Mouse (Mus musculus) E14TG2a.4 (cell line): ENCODE measurements around the gene Pacrg.

Source experiments
- H3K27me3 ChIP-seq: 2 replicates; pipeline ENCODE4 v1.6.1; 2014; ENCODE audit warnings: low read length, control low read depth; ENCODE audit not compliant: insufficient read depth
- H3K36me3 ChIP-seq: 2 replicates; pipeline ENCODE4 v1.6.1; 2014; ENCODE audit warnings: low read length, control low read depth; ENCODE audit not compliant: insufficient read depth
- H3K4me1 ChIP-seq: replicated peaks from 2 replicates; pipeline ENCODE4 v1.6.1; 2014; ENCODE audit warnings: low read depth, low read length, control low read depth
- H3K4me3 ChIP-seq: replicated peaks from 2 replicates; pipeline ENCODE4 v1.5.1; 2014; ENCODE audit warnings: mild to moderate bottlenecking, low read length
- H3K9me3 ChIP-seq: 2 replicates; pipeline ENCODE4 v1.6.1; 2014; ENCODE audit warnings: low read length, control low read depth
- CTCF ChIP-seq: conservative IDR thresholded peaks from 2 replicates; pipeline ENCODE4 v1.5.1; 2014; ENCODE audit warnings: low read length
- NANOG ChIP-seq: IDR thresholded peaks from 2 replicates; pipeline ENCODE4 v1.6.1; 2014; ENCODE audit warnings: borderline replicate concordance, low read length, mixed read lengths
- POU5F1 ChIP-seq: IDR thresholded peaks from 2 replicates; pipeline ENCODE4 v1.6.1; 2014; ENCODE audit warnings: low read length, borderline replicate concordance

Gene Pacrg

GRCm38 (mm10) chr17:10386548-10386947 is 453.6 kb downstream of the Pacrg start:
- Histone ChIP-seq H3K36me3 (no peaks in the 10 kb centered on the region), H3K4me3 (no peak overlapping the region), H3K27me3 (no peaks in the 10 kb centered on the region), H3K9me3 (no peaks in the 10 kb centered on the region), H3K4me1 (peaks cover 39% of the 10 kb centered on the region)
- no peak for TF ChIP-seq POU5F1
- no peak for TF ChIP-seq CTCF
- no peak for TF ChIP-seq NANOG

GRCm38 (mm10) chr17:10383406-10383805 is 456.7 kb downstream of the Pacrg start:
- Histone ChIP-seq H3K36me3 (no peaks in the 10 kb centered on the region; the same call in 1 of the 2 replicates), H3K4me1 (peaks cover 35% of the 10 kb centered on the region), H3K4me3 (no peak overlapping the region), H3K9me3 (peaks cover 15% of the 10 kb centered on the region), H3K27me3 (no peaks in the 10 kb centered on the region)
- TF ChIP-seq POU5F1: no peak

- H3K9me3 ChIP-seq: peaks cover 42% of the 10 kb centered on the region
- H3K36me3 ChIP-seq: peaks cover 5% of the 10 kb centered on the region
- no peaks in the 10 kb centered on the region for H3K27me3 ChIP-seq
- H3K4me3 ChIP-seq: no peak overlapping the region
- peaks cover 66% of the 10 kb centered on the region for H3K4me1 ChIP-seq
- TF ChIP-seq CTCF (no peak), POU5F1 (no peak), NANOG (no peak)
Measured at GRCm38 (mm10) chr17:10378467-10379175, 461.5 kb downstream of the Pacrg start.

- TF ChIP-seq POU5F1: no peak
- TF ChIP-seq NANOG: peak; percentile 3; the same call in 1 of the 2 replicates
- peaks cover 42% of the 10 kb centered on the region for H3K9me3 ChIP-seq
- H3K36me3 ChIP-seq: peaks cover 5% of the 10 kb centered on the region
- peaks cover 76% of the 10 kb centered on the region for H3K4me1 ChIP-seq
- no peak overlapping the region for H3K4me3 ChIP-seq
- no peaks in the 10 kb centered on the region for H3K27me3 ChIP-seq
Measured at GRCm38 (mm10) chr17:10377606-10378005, 462.5 kb downstream of the Pacrg start.

- Histone ChIP-seq H3K9me3 (peaks cover 36% of the 10 kb centered on the region), H3K4me1 (peaks cover 80% of the 10 kb centered on the region), H3K36me3 (peaks cover 5% of the 10 kb centered on the region), H3K4me3 (peak overlapping the region; percentile 29; the same call in 1 of the 2 replicates), H3K27me3 (no peaks in the 10 kb centered on the region)
- no peak for TF ChIP-seq NANOG
- no peak for TF ChIP-seq POU5F1
- TF ChIP-seq CTCF: no peak
Measured at GRCm38 (mm10) chr17:10374316-10374715, 465.8 kb downstream of the Pacrg start.

GRCm38 (mm10) chr17:10373727-10374126 is 466.4 kb downstream of the Pacrg start:
- peaks cover 30% of the 10 kb centered on the region for H3K9me3 ChIP-seq
- 0 out of 2 replicates have a peak overlapping the region, but pooled peaks have one; percentile 29 for H3K4me3 ChIP-seq
- H3K36me3 ChIP-seq: peaks cover 5% of the 10 kb centered on the region
- TF ChIP-seq POU5F1 (no peak), NANOG (no peak), CTCF (no peak)
- H3K27me3 ChIP-seq: no peaks in the 10 kb centered on the region
- H3K4me1 ChIP-seq: peaks cover 83% of the 10 kb centered on the region

- no peak for TF ChIP-seq NANOG
- TF ChIP-seq POU5F1: no peak
- no peak for TF ChIP-seq CTCF
- Histone ChIP-seq H3K27me3 (no peaks in the 10 kb centered on the region), H3K9me3 (peaks cover 16% of the 10 kb centered on the region), H3K4me3 (peak overlapping the region; percentile 57), H3K4me1 (peaks cover 93% of the 10 kb centered on the region), H3K36me3 (no peaks in the 10 kb centered on the region; the same call in 1 of the 2 replicates)
Measured at GRCm38 (mm10) chr17:10372001-10372785, 467.9 kb downstream of the Pacrg start.

GRCm38 (mm10) chr17:10371472-10371871 is 468.6 kb downstream of the Pacrg start:
- Histone ChIP-seq H3K27me3 (no peaks in the 10 kb centered on the region), H3K4me3 (no peak overlapping the region), H3K4me1 (peaks cover 93% of the 10 kb centered on the region), H3K36me3 (no peaks in the 10 kb centered on the region; the same call in 1 of the 2 replicates), H3K9me3 (peaks cover 13% of the 10 kb centered on the region)
- TF ChIP-seq NANOG: no peak
- no peak for TF ChIP-seq POU5F1
- no peak for TF ChIP-seq CTCF
